Mouse (Mus musculus) ovary, adult 2 months (tissue): ENCODE data around the gene Igsf6. TPM values are rescaled to one million over a fixed set of nuclear protein-coding genes. Genes with fewer than 3 reads are reported as not detected.

Experiments
- polyA plus RNA-seq: library from polyadenylated mRNA; depleted of rRNA; stranded (reverse); fragments of >200 nt; gene quantifications from 2 replicates; pipeline ENCODE4 v1.2.3, GENCODE M21; 2012; rRNA removed

Igsf6 gene
- 0.93 and 1.2 TPM in 2 replicates for polyA plus RNA-seq

GRCm38 (mm10) chr7:121074281-121074680, at the start of gene Igsf6:
Igsf6 (minus strand) TSS chr7:121074572.

GRCm38 (mm10) chr7:121081350-121081749, 7.0 kb upstream of the Igsf6 start, which contains the start of gene Otoa:
Otoa (plus strand) TSS chr7:121081650.

GRCm38 (mm10) chr7:121033856-121034652, 40.3 kb downstream of the Igsf6 start, which contains the start of gene Mettl9:
Mettl9 (plus strand) TSS chr7:121034445.

Other genes with a start within 250 kb of the Igsf6 start
- 48.4 and 59.3 TPM in 2 replicates for gene Eef2k, start 231.7 kb downstream of the Igsf6 start, polyA plus RNA-seq
- 29.7 and 31.4 TPM in 2 replicates for gene Polr3e, start 156.8 kb downstream of the Igsf6 start, polyA plus RNA-seq
- gene Cdr2, start 92.3 kb downstream of the Igsf6 start, polyA plus RNA-seq = 12.5 and 21.6 TPM in 2 replicates
- 0.41 and 0.52 TPM in 2 replicates for gene Mfsd13b, start 92.1 kb downstream of the Igsf6 start, polyA plus RNA-seq
- gene Mettl9, start 40.1 kb downstream of the Igsf6 start, polyA plus RNA-seq = 35.3 and 51.4 TPM in 2 replicates
- gene Otoa, start 7.1 kb upstream of the Igsf6 start, polyA plus RNA-seq = 0.31 and 0.33 TPM in 2 replicates